Mouse (Mus musculus): ENCODE data around the gene Gpr156.
"Not testable (repeated sequence)": the region's sequence is repeated elsewhere in the genome, so short reads cannot be mapped to it uniquely, and the experiment has no call there.

Gene Gpr156

DNA sequence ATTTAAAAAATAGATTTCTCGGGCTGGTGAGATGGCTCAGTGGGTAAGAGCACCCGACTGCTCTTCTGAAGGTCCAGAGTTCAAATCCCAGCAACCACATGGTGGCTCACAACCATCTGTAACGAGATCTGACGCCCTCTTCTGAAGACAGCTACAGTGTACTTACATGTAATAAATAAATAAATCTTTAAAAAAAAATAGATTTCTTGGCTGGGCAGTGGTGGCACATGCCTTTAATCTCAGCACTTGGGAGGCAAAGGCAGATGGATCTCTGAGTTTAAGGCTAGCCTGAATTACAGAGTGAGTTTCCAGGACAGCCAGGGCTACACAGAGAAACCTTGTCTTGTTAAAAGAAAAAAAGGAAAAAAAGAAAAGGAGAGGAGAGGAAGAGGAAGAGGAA, 46.4 kb downstream of the Gpr156 start:
- DNase-seq = not testable (repeated sequence)

DNA sequence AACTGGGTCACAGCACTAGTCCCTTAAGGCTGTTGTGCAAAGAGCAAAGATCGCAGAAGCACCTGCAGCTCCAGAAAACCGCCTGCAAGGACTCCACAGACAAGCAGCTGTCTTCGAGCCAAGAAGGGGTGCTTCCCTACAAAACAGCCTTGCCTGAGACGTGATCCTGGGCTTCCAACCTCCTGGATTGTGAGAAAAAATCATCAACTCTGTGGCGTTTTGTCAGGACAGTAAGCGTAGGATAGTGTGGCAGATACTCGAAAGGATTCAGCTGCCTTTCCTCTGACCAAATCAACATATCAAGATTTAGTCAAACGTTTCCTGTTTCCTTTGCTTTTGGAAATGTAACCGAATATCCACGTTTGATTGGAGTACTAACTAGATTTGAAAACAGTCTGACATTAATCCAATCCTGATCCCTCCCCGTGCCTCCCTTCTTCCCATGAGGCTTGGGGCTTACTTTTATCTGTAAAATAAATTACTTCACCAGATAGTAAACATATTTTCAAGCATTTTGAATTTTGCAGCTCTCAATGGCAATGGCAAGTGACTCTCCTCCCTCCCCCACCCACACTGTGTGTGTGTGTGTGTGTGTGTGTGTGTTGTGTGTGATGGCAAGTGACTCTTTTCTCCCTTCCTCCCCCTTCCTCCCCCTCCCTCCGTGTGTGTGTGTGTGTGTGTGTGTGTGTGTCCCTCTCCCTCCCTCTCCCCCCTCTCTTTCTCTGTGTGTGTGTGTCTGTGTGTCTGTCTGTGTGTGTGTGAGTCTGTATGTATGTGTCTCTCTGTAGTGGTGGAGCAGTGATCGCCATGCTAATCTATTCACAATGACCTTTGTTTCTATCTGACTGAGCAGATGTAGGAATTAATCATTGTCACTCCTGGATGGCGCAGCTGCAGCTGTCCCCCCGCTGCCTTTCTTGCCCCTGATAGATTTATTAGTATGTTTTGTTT, 47.3 kb downstream of the Gpr156 start:
- no peak for DNase-seq

DNA sequence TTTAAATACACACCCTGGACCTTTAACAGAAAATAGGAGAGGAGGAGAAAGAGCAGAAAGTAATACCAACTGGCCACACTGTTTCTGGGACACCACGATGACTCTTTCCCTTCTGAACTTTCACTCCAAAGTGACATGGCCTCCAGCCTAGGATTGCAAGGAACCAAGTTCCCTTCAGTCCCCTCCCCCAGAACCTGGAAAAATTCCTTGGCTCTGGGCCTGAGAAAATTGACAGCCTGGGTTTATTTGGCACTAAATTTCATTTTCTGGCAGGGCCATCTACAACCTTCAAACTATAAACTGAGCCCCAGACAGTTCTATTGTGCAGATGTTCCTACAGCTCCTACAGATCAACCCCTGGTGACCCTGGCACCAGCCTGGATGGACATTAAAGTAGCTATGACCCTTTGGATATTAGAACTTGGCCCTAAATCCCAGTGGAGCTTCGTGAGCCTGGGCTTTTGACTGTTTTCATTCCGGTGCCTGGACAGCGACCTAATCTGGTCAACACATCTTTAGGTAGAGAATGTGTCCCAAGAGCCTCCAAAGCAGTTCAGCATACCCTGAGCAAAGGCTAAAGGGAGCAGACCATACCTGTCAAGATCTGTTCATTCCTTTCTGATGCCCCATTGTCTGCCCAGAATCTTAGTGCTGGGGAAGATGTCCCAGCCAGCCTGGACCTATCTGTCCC, 48.2 kb downstream of the Gpr156 start:
- no peak for DNase-seq

DNA sequence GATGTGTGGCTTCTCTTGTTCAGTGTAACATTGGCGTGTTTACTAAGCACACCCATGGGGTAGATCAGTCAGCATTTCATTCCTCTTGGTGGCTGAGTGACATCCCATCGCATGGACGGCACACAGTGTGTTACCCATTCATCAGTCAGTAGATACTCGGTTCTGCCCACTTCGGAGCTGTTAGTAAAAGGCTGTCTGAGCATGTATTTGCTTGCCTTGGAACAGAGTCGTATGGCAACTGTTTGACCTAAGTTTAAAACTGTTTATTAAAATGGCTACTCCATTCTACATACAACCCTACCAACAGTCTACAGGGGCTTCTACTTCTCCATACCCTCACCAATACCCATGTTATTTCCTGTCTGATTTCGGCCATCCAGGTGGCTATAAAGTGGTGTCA, 50.6 kb downstream of the Gpr156 start:
- DNase-seq = no peak

DNA sequence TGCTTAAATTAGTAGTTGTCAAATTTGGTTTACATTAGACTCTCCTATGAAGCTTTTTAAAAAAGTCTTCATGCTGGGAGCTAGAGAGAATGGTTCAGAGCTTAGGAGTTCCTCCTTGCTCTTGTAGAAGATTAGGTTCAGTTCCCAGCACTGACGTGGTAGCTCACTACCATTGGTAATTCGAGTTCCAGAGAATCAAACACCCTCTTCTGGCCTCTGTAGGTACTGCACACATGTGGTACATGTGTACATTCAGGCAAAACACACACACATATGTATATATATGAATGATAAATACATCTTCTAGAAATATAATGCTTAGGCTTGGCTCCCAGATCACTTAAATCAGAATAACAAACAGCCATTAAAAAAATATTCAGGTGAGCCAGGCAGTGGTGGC, 51.1 kb downstream of the Gpr156 start:
- DNase-seq = no peak

DNA sequence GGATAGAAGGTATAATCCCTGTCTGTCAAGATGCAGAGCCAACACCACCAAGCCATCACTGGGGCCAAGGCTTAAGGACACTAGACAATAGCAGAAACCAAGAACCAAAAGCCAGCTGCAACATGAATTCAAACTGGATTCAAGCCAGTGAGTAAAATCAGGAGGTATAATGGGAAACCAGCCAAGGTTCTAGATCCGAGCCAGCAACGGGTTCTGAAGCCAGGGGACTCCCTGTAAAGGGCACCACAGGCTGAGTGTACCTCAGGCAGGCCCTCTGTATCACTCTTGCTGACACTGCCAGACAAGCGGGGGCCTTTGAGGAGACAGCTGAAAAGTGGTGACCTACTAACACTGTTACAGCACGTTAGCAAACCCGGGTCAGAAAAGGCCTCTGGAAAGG, 55.2 kb downstream of the Gpr156 start:
- no peak for DNase-seq

DNA sequence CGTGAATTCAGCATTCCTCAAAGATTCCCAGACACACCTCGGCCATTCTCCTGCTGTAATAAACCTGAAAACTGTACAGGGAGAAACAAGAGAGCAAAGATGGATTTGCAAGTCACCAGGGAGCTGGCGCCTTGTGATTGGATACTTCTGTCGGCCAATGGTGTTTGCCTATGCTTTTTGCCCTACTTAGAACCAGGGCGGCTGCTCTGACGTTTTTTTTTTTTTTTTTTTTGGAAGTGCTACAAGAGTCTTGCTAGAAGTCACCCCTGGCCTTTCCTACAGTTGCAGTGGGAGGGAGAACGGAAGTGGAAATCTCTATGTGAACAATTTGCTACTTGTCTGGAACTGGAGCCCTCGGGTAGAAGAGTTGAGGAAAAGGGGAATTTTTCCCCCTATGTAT, 56.1 kb downstream of the Gpr156 start:
- DNase-seq = no peak

DNA sequence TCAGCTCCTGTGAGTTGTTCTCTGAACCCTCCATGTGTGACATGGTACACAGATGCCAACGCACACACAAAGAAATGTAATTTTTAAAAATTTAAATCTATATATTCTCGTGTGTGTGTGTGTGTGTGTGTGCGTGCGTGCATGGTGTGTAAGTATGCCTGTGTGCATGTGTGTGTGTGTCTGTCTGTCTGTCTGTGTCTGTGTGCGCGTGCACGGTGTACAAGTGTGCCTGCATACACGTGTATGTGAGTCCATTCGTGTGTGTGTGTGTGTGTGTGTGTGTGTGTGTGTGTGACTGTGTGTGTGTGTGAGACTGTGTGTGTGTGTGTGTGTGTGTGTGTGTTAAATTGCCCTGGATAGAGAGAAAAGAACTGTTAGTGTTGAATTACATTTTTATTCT, 56.9 kb downstream of the Gpr156 start:
- not testable (repeated sequence) for DNase-seq

DNA sequence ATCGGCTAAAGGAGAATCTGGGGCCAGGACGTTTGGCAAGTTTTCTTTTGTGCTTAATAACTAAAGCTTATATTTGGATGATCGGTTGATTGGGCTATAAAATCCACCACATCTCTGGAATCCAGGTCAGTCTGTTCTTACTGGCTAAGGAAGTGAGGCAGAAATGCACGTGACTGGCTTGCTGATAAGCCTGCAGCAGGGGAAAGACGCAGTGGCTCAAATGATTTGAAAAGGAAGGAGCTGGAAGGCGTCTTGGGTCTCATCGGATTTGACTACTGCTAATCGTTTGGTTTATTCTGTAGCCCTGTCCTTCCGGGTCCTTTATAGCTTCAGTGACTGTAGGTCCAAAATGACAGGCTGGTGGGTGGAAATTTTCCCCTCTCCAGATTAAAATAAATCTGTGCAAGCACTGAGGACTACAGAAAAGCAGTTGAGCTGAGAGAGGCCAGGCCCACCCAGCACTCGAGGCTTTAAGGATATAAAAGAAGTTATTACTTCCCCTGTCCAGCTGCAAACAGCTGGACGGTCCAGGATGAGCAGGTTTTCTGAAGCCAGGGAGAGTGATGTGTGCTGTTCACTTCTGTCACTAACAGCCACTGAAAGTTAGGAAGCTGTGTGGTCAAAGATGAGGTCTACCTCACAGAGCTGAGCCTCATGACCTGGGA, 57.7 kb downstream of the Gpr156 start:
- DNase-seq = no peak

DNA sequence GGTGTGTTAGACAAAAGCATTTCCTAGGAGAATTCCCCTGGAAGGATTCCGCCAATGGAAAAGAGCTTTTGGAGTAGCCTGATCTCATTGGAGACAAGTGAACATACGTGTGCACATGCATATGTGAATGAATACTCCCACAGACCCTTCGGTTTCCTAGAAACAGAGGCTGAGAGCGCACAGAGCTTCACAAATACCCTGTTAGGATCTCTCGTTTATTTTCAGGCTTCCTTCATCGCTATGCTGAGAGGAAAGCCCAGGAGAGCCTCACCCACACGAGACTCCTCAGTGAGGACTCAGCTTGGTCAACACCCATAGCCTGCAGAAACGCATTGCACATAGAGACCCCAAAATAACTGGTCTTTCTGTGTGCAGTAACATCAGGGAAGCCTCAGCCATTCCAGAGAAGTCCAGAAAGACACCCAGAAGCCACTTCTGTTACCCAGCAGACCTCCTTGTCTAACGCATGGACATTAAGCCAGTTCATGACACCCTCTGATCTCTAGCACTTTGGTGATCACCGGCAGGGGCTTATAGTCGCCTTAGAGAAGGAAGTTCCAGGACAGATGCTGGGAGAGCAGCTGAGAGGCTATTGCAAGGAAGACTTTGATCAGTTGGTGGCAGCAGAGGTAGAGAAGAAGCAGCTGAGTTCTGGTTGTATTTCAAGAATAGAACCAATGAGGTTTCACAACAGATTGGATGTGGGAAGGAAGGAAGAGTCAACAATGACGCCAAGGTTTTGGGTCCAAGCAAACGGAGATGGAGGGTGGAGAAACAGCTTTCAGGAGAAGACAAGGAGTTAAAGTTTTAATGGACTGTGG, 58.4 kb downstream of the Gpr156 start:
- peak; percentile 75 for DNase-seq

DNA sequence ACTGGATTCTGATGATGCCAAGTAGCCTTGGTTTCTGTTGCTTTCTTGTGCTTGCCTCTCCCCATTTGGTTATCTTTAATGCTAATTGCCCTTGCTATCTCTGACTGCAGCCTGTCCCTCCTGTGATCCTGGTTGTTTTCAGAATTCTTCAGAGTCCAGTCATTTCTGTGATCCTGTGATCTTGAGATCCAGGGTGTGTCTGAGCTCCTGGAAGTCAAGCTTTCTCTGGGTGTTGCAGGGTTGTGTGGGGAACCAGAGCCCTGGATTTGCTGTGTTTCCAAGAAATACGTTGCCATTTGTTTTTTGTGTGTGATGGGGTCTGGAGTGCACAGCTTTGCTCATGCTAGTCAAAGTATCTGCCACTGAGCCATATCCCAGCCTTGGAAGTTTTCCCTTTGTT, 65.6 kb downstream of the Gpr156 start:
- no peak for DNase-seq

DNA sequence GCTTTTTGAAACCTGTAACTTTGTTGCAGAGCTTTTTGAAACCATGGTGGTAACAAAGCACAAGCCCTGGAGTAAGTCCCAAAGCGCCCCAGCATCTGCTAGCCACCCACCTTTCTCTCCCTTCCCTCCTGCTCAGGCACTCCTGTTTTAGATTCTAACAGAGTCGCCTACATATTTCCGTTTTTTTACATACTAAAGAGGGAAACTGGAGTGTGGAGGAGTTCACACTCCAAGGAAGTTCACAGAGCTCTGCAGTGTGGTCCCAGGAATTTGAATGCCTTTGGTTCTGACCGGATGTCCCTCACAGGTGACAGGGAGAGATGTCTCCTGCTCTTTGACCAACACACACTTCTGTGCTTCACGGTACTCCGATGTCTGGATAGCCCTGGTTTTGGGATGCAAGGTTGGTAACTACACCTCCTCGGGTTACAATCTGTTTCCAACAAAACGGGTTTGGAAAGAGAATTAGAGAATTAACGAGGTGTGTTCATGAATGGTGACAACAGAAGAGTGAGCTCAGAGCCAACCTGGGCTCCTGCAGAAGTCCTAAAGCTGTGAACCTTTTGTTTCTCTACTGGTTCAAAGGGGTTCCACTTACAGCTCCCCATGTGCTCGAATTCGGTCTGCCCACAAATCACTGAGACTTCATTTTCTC, 72.0 kb downstream of the Gpr156 start:
- DNase-seq = no peak

DNA sequence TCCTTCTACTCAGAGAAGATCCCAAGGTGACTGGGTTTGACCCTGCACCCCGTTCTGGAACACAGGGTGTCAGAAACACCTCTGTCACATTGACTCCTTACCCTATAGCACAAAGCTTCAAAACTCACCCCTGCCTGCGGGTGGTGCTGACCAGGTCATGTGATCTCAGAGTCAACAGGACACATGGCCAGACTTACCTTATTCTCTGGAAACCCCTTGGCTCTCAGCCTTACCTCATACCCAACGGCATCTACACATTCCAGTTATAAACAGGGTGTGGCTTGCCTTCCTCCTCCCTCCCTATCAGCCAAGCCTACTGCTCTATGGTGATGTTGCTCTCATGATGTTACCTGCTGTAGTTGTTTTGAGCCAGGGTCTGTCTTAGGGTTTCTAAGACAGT, 73.5 kb downstream of the Gpr156 start:
- no peak for DNase-seq

DNA sequence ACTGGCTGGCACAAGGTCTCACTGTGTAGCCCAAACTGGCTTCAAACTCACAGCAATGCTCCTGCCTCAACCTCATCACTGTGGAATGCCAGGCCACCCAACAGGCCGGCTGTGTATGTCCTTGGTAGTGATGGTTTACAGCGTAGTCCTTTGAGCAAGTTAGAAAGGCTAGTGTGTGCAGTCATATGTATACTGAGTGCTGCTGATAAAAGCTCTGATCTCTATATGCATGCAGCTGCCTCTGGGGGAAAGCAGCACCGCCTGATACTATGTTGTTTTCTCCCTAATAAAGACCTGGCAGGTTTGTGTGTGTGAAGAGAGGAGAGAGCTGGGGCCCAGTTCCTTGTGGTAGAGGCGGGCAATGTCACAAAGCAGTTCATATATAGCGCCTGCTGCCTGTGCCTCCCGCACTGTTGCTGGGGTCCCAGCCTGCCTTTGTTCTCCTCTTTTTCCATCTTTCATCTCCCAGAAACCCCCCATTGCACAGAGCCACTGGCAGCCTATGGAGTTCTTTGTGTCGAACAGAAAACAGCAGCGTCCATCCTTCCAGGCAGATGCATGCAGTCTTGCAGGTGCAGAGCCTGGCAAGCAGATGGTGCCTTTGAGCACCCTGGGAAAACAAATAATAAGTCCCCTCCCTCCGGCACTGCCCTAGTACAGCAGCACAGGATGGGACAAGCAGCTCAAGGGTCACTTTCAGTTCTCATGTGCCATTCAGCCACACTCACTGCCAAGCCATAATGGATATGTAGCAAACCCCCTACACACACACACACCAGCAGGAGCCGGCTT, 74.5 kb downstream of the Gpr156 start:
- peak; percentile 76 for DNase-seq

DNA sequence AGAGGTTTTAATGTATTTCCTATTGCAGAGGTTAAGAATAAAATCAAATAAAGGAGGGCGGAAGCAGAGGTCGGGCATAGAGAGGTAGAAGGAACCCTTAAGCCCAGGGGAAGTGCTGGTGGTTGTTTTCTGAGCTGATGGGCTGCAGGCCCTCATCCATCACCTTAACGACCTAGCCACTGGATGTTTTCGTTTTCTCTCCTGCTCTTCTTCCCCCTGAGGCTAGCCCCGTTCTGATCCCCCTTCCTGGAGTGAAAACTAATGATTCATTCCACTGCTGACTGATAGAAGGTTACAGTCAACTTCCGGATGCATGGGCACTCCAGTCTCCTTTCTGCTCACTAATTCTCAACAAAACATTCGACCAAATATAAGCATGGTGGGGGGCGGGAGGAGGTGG, 76.5 kb downstream of the Gpr156 start:
- no peak for DNase-seq

DNA sequence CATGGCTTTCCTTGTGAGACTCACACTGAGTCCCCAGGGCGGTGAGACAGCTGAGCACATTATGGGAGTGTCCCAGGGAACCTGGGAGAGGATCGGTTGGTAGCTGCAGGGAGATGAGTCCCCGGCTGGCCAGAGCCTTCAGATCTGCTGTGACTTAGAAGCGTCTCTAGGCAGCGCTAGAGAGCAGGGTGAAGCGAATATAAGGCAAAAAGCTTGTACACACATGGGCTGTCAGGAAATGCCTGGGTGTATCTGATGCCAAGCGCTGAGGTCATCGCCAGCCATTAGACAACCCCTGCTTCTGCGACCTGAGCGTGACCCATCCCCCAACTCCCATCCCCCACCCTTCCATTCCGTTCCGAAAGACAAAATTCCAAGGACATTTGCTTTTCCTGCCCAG, 78.4 kb downstream of the Gpr156 start:
- DNase-seq = peak; percentile 89

DNA sequence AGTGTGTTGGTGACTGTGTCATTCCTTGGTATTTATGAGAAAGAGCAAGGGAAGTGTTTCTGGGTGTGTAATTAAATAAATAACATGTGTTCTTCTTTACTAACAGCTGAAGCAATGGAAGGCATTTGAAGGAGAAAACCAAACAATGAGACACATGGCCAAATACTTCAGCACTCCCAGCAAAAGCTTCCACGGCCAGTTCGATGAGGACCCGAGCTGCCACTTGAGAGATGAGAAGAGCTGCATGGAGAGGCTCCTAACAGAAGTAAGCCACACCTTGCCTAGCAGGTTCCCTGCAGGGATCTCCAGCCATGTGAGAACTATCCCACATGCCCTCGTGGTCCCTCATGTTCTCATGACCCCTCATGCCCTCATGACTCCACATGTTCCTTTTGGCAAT, 81.5 kb downstream of the Gpr156 start:
- peak; percentile 81 for DNase-seq

DNA sequence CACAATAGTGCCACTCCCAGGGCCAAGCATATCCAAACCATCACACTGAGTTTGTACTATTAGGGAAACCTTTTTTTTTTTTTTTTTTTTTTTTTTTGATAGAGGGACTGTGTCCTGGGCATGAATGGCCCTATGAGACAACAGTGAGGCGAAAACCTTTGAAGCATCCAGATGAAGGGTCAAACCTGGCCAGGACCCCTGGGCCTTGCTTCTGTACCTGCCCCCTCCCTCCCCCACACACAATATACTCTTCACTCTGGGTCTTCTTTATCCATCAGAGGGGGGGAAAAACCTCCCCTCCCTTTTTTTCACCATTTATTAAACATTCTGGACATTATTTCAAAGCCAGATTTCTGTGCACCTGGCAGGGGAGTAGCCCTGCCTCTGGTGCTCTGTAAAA, 83.5 kb downstream of the Gpr156 start:
- DNase-seq = no peak

DNA sequence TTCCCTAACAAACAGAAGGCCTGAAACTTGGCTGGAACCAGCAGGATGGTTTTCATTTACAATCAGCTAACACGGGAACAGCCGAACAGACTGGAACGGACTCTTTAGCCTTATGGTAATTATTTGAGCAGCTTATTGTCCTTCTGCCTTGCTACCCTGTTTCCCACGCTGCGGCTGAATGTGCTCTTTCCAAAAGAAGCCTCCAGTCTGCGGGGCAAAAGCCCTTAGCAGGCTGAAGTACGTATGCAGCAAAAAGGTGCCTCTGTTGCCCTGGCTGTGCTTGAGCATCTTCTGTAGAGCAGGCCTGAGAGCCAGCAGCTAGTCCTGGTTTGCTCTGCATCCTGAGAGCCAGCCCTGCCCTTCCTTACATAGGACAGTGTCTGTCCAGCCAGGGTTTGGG, 83.9 kb downstream of the Gpr156 start:
- DNase-seq = no peak

DNA sequence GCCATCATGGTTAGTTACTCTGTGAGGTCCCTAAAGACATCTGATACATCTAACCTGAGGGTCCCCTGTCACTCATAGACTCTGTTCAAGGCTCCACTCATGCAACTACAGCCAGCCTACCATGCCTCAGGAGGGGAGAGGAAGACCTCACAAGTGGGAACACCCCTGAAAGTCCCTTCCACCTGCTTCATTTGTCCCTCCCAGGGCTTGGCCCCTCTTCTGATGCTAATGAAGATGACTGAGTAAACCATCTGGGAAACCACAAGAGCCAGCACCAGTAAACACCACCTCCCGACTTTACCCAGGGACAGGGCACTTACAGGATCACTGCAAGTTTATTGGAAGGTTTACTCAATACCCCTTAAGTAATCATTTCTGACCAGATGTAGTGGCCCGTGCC, 85.5 kb downstream of the Gpr156 start:
- DNase-seq = no peak

DNA sequence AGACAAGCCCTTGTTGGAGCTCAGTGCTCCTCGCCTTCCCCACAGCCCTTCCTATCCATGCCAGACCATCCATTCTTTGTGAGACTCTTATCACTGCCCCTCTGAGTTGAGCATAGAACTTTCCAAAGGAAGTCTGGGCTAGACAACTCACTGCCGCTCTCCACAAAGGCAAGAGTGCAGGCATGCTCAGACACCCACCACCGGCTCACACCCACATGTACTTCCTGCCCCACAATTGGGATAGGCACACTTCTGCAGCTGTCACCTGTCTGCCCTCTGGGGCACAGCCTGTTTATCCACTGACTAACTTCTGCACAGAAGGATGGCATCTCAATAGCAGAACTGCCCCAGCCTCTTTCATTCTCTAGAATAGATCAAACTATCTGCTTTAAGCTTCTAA, 86.2 kb downstream of the Gpr156 start:
- DNase-seq = no peak
